Mouse (Mus musculus): ENCODE results near the gene Hoxb2. TPM values are rescaled to one million over a fixed set of nuclear protein-coding genes. Genes with fewer than 3 reads are reported as not detected.

Hoxb2 gene
- polyA plus RNA-seq (2015; fragmentation: Nextera tagmentation; extraction: Ambion mirVana) = 36.9 and 39.2 TPM in 2 replicates

DNA sequence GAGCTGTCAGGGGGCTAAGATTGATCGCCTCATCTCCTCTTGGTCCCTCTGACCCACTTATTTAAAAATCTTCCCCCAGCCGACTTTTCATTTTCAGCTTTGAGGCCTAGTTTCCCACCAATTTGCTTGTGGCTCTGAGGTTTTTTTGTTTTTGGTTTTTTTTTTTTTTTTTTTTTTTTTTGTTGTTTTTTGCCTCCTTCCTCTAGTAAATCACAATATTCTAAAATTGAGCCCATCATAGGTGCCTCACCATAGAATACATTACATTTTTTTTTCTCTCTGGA, at the start of gene Hoxb2:
Gene Hoxb2, plus strand, starts transcription at position 185 of the 284 bp plus-strand sequence.
- Histone ChIP-seq H3K4me2 (peak within 1 kb of the TSS; percentile 65), H3K27me3 (peaks cover 51% of the 10 kb centered on the region), H3K9ac (peak within 1 kb of the TSS; percentile 29), H3K27ac (peak within 1 kb of the TSS; percentile 97), H3K4me3 (peak within 1 kb of the TSS; percentile 52; the same call in 1 of the 2 replicates), H3K36me3 (no peaks in the 10 kb centered on the region), H3K9me3 (no peaks in the 10 kb centered on the region), H3K4me1 (peaks cover 50% of the 10 kb centered on the region)
- no peak for ATAC-seq (ENCODE audit: borderline replicate concordance, extremely low read depth, low FRiP score, low TSS enrichment)
- WGBS = 18% methylated on average over 2 of the region's 2 CpGs

GRCm38 (mm10) chr11:96301064-96301431, 49.3 kb upstream of the Hoxb2 start:
- H3K9me3 ChIP-seq = no peaks in the 10 kb centered on the region
- peak overlapping the region; percentile 70 for H3K4me2 ChIP-seq
- 25% methylated on average over 10 of the region's 10 CpGs for WGBS
- peak overlapping the region; percentile 85 for H3K27ac ChIP-seq
- no peaks in the 10 kb centered on the region for H3K36me3 ChIP-seq
- peak overlapping the region; percentile 63 for H3K9ac ChIP-seq
- peaks cover 96% of the 10 kb centered on the region for H3K27me3 ChIP-seq
- no peak for ATAC-seq (ENCODE audit: borderline replicate concordance, extremely low read depth, low FRiP score, low TSS enrichment)
- H3K4me1 ChIP-seq = peaks cover 16% of the 10 kb centered on the region
- H3K4me3 ChIP-seq = peak overlapping the region; percentile 57

DNA sequence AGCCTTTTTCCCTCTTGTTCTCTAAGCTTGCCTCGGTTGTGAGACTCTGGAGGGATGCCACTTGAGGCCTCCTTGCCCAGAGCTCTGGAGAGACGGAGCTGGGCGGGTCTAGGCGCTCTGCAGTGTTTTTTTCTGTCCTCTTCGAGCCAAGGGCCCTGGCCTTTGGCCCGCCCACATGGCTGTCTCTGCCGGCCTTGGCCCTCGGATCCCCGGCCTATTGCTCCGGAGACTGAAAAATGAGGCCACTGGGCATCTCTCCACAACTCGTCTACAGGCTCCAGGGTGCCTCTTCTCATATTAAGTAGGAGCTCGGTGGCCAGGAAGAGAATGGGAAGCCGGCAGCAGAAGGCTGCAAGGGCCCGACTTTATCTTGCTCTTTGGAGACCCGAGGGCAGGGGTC, 48.5 kb upstream of the Hoxb2 start:
- peak; percentile 6; the same call in 1 of the 2 replicates for ATAC-seq (ENCODE audit: borderline replicate concordance, extremely low read depth, low FRiP score, low TSS enrichment)
- 6% methylated on average over 15 of the region's 15 CpGs for WGBS
- Histone ChIP-seq H3K36me3 (no peaks in the 10 kb centered on the region), H3K4me3 (peak overlapping the region; percentile 59), H3K9me3 (no peaks in the 10 kb centered on the region), H3K9ac (peak overlapping the region; percentile 30), H3K4me1 (peaks cover 16% of the 10 kb centered on the region), H3K27ac (peak overlapping the region; percentile 85), H3K4me2 (peak overlapping the region; percentile 70), H3K27me3 (peaks cover 96% of the 10 kb centered on the region)

DNA sequence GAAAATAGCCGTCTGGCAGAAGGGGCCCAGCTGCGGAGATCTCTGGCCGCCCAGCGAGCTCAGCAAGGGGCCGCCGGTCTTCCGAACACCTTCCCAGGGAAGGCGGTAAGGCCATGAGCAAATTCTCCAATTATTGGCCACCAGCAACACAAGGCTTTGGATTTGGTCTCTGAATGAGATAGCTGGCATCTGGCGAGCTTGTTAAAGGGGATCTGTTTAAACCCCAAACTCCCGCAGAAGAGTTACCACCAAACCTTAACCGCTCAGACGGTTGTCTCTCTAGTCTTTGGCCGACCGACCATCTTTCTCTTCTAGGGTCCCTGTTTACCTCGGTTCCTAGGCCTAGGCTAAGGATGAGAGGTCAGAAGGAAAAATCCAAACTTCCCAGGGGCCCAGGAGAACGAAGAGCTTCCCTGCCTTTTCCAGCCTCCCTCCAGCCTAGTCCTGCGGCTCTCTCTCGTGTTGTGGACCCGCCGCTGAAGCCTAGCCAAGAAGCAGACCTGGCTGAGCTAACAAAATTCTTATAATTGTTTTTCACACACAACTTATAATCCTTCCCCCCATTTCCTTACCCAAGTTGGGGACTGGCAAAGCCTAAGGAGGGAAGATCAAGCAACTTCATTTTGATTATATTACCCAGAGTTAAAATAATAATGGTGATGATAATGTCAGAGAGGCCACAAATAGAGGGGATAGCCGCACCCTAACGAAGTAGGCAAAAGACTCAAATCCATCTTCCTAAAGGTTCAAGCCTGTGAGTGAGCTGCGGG, 47.8 kb upstream of the Hoxb2 start:
- H3K4me2 ChIP-seq = peak overlapping the region; percentile 70
- H3K36me3 ChIP-seq = no peaks in the 10 kb centered on the region
- peaks cover 16% of the 10 kb centered on the region for H3K4me1 ChIP-seq
- ATAC-seq (ENCODE audit: borderline replicate concordance, extremely low read depth, low FRiP score, low TSS enrichment) = no peak
- peak overlapping the region; percentile 30 for H3K9ac ChIP-seq
- WGBS = 13% methylated on average over 23 of the region's 23 CpGs
- H3K4me3 ChIP-seq = peak overlapping the region; percentile 59
- H3K27ac ChIP-seq = peak overlapping the region; percentile 85
- H3K27me3 ChIP-seq = peaks cover 95% of the 10 kb centered on the region
- H3K9me3 ChIP-seq = no peaks in the 10 kb centered on the region

- ATAC-seq (ENCODE audit: borderline replicate concordance, extremely low read depth, low FRiP score, low TSS enrichment) = peak; percentile 80
- Histone ChIP-seq H3K36me3 (no peaks in the 10 kb centered on the region), H3K9me3 (no peaks in the 10 kb centered on the region), H3K27ac (peak within 1 kb of the TSS; percentile 99), H3K27me3 (peaks cover 95% of the 10 kb centered on the region), H3K9ac (peak within 1 kb of the TSS; percentile 88), H3K4me2 (peak within 1 kb of the TSS; percentile 70), H3K4me1 (peaks cover 16% of the 10 kb centered on the region), H3K4me3 (peak within 1 kb of the TSS; percentile 59)
- under 1% methylated on average over 69 of the region's 69 CpGs for WGBS
Measured at GRCm38 (mm10) chr11:96303151-96304099, 46.9 kb upstream of the Hoxb2 start, which contains the start of gene Hoxb5. TSS of gene Hoxb5 (plus strand) at chr11:96303336.

DNA sequence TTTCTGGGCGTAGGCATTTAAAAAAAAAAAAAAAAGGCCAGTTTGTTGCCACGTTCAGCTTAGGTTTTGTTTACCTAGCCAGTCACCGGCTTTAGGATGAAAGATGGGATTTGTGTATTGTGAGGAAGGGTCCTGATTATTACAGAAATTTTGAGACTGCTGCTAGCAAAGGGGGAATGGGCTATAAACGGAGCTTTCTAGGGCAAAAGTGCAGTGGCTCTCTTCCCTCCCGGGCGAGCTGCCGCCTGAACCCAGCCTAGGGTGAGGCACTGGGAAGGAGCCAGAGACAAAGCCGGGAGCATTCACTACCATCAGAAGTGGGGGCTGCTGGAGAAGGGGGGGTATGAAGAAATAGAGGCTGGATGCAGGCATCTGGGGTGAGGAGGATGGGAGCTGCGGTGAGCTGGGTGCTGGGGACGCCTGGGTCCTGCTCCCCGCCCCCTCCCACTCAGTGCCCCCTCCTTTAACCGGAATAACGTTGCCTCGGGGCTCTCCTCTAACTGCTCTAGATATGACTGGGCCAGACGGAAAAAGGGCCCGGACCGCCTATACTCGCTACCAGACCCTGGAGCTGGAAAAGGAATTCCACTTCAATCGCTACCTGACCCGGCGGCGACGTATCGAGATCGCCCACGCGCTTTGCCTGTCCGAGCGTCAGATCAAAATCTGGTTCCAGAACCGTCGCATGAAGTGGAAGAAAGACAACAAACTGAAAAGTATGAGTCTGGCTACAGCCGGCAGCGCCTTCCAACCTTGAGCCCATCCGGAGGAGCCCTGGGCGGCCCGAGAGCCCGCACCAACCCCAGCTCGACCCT, 45.7 kb upstream of the Hoxb2 start:
- Histone ChIP-seq H3K4me2 (peak overlapping the region; percentile 70), H3K4me1 (peaks cover 22% of the 10 kb centered on the region), H3K36me3 (no peaks in the 10 kb centered on the region), H3K9me3 (no peaks in the 10 kb centered on the region), H3K27me3 (peaks cover 89% of the 10 kb centered on the region), H3K4me3 (peak overlapping the region; percentile 59), H3K9ac (peak overlapping the region; percentile 88), H3K27ac (peak overlapping the region; percentile 99)
- 2% methylated on average over 38 of the region's 38 CpGs for WGBS
- no peak for ATAC-seq (ENCODE audit: borderline replicate concordance, extremely low read depth, low FRiP score, low TSS enrichment)

- Histone ChIP-seq H3K4me3 (peak overlapping the region; percentile 59), H3K36me3 (no peaks in the 10 kb centered on the region), H3K27ac (peak overlapping the region; percentile 99), H3K27me3 (peaks cover 87% of the 10 kb centered on the region), H3K9me3 (no peaks in the 10 kb centered on the region), H3K9ac (peak overlapping the region; percentile 88), H3K4me2 (peak overlapping the region; percentile 70), H3K4me1 (peaks cover 17% of the 10 kb centered on the region)
- ATAC-seq (ENCODE audit: borderline replicate concordance, extremely low read depth, low FRiP score, low TSS enrichment) = no peak
- 37% methylated on average over 6 of the region's 6 CpGs for WGBS
Measured at GRCm38 (mm10) chr11:96305505-96306182, 44.7 kb upstream of the Hoxb2 start.

GRCm38 (mm10) chr11:96306183-96306907, 44.0 kb upstream of the Hoxb2 start:
- peak overlapping the region; percentile 88 for H3K9ac ChIP-seq

GRCm38 (mm10) chr11:96306908-96307269, 43.4 kb upstream of the Hoxb2 start:
- H3K4me1 ChIP-seq = peaks cover 19% of the 10 kb centered on the region
- H3K36me3 ChIP-seq = no peaks in the 10 kb centered on the region
- H3K27ac ChIP-seq = peak overlapping the region; percentile 99
- H3K9me3 ChIP-seq = no peaks in the 10 kb centered on the region
- ATAC-seq (ENCODE audit: borderline replicate concordance, extremely low read depth, low FRiP score, low TSS enrichment) = no peak
- peak overlapping the region; percentile 88 for H3K9ac ChIP-seq
- peaks cover 86% of the 10 kb centered on the region for H3K27me3 ChIP-seq
- 15% methylated on average over 13 of the region's 13 CpGs for WGBS
- H3K4me2 ChIP-seq = peak overlapping the region; percentile 70
- H3K4me3 ChIP-seq = peak overlapping the region; percentile 59

More at GRCm38 (mm10) chr11:96306183-96306907, 44.0 kb upstream of the Hoxb2 start:
- H3K36me3 ChIP-seq = no peaks in the 10 kb centered on the region
- 24% methylated on average over 7 of the region's 7 CpGs for WGBS
- peak overlapping the region; percentile 59 for H3K4me3 ChIP-seq
- no peak for ATAC-seq (ENCODE audit: borderline replicate concordance, extremely low read depth, low FRiP score, low TSS enrichment)
- peaks cover 19% of the 10 kb centered on the region for H3K4me1 ChIP-seq
- peak overlapping the region; percentile 99 for H3K27ac ChIP-seq
- H3K27me3 ChIP-seq = peaks cover 87% of the 10 kb centered on the region
- peak overlapping the region; percentile 70 for H3K4me2 ChIP-seq
- no peaks in the 10 kb centered on the region for H3K9me3 ChIP-seq

- Histone ChIP-seq H3K36me3 (no peaks in the 10 kb centered on the region), H3K4me1 (peaks cover 27% of the 10 kb centered on the region), H3K9me3 (no peaks in the 10 kb centered on the region), H3K4me2 (peak overlapping the region; percentile 70), H3K9ac (peak overlapping the region; percentile 88), H3K4me3 (peak overlapping the region; percentile 59), H3K27me3 (peaks cover 86% of the 10 kb centered on the region), H3K27ac (peak overlapping the region; percentile 99)
- WGBS = 15% methylated on average over 4 of the region's 4 CpGs
- ATAC-seq (ENCODE audit: borderline replicate concordance, extremely low read depth, low FRiP score, low TSS enrichment) = no peak
Measured at GRCm38 (mm10) chr11:96308763-96309162, 41.6 kb upstream of the Hoxb2 start.
